Mouse (Mus musculus) lung, postnatal 0 days (tissue): Measurements from ENCODE around the gene Ell. TPM values are rescaled to one million over a fixed set of nuclear protein-coding genes. Genes with fewer than 3 reads are reported as not detected.
"Not testable (repeated sequence)": the region's sequence is repeated elsewhere in the genome, so short reads cannot be mapped to it uniquely, and the experiment has no call there.

Experiments used
- ATAC-seq: fragments of 200-750 bp; cut with Nextera tagmentation; 2 replicates; pipeline ENCODE4 v1.8.0; 2017; ENCODE audit warnings: moderate library complexity
- DNase-seq: peaks from one replicate; pipeline ENCODE4 v3.0.0-alpha.2; 2016; ENCODE audit warnings: low spot score
- H3K27ac ChIP-seq: fragments of 300-500 bp; sonication (generic); 2 replicates; pipeline ENCODE4 v1.5.1; 2014; ENCODE audit warnings: antibody characterized with exemption, mild to moderate bottlenecking, low read length, mixed read lengths
- H3K27me3 ChIP-seq: fragments of 300-500 bp; sonication (generic); replicated peaks from 2 replicates; pipeline ENCODE4 v1.6.1; 2014; ENCODE audit warnings: low read length, mixed read lengths; ENCODE audit not compliant: insufficient read depth
- H3K36me3 ChIP-seq: fragments of 300-500 bp; sonication (generic); 2 replicates; pipeline ENCODE4 v1.6.1; 2014; ENCODE audit warnings: low read length, mixed read lengths; ENCODE audit not compliant: insufficient read depth
- H3K4me1 ChIP-seq: fragments of 300-500 bp; sonication (generic); 2 replicates; pipeline ENCODE4 v1.6.1; 2014; ENCODE audit warnings: antibody characterized with exemption, low read depth, low read length, mixed read lengths; ENCODE audit not compliant: insufficient read depth
- H3K4me2 ChIP-seq: fragments of 300-500 bp; sonication (generic); replicated peaks from 2 replicates; pipeline ENCODE4 v1.6.1; 2014; ENCODE audit warnings: low read depth, mild to moderate bottlenecking, low read length, moderate library complexity, mixed read lengths
- H3K4me3 ChIP-seq: fragments of 300-500 bp; sonication (generic); 2 replicates; pipeline ENCODE4 v1.5.1; 2014; ENCODE audit warnings: low read depth, low read length
- H3K9ac ChIP-seq: fragments of 300-500 bp; sonication (generic); replicated peaks from 2 replicates; pipeline ENCODE4 v1.6.1; 2014; ENCODE audit warnings: low read depth, mild to moderate bottlenecking
- H3K9me3 ChIP-seq: fragments of 300-500 bp; sonication (generic); 2 replicates; pipeline ENCODE4 v1.6.1; 2016; ENCODE audit warnings: low read length, mixed read lengths
- CTCF ChIP-seq: IDR thresholded peaks from 2 replicates; pipeline ENCODE4 v1.5.1; 2016; ENCODE audit warnings: antibody characterized with exemption, mild to moderate bottlenecking
- EP300 ChIP-seq: IDR thresholded peaks from 2 replicates; pipeline ENCODE4 v1.6.1; 2016; ENCODE audit warnings: antibody characterized with exemption, mild to moderate bottlenecking, control low read depth
- WGBS: fragments of 180-500 bp; shearing (Covaris S2); extraction: QIAGEN DNeasy Blood & Tissue Kit; methylation state at CpG from one replicate; pipeline ENCODE4 v1.1.7; 2014; 5-methylcytosine and 5-hydroxymethylcytosine counted together
- polyA plus RNA-seq: library from polyadenylated mRNA; unstranded; fragments of >200 nt; fragmentation: Nextera tagmentation; extraction: Ambion mirVana; gene quantifications from 2 replicates; pipeline ENCODE4 v1.2.1, GENCODE M21; 2015

Gene Ell
- polyA plus RNA-seq, 1 experiment from 2014 or later = 13.0 TPM

DNA sequence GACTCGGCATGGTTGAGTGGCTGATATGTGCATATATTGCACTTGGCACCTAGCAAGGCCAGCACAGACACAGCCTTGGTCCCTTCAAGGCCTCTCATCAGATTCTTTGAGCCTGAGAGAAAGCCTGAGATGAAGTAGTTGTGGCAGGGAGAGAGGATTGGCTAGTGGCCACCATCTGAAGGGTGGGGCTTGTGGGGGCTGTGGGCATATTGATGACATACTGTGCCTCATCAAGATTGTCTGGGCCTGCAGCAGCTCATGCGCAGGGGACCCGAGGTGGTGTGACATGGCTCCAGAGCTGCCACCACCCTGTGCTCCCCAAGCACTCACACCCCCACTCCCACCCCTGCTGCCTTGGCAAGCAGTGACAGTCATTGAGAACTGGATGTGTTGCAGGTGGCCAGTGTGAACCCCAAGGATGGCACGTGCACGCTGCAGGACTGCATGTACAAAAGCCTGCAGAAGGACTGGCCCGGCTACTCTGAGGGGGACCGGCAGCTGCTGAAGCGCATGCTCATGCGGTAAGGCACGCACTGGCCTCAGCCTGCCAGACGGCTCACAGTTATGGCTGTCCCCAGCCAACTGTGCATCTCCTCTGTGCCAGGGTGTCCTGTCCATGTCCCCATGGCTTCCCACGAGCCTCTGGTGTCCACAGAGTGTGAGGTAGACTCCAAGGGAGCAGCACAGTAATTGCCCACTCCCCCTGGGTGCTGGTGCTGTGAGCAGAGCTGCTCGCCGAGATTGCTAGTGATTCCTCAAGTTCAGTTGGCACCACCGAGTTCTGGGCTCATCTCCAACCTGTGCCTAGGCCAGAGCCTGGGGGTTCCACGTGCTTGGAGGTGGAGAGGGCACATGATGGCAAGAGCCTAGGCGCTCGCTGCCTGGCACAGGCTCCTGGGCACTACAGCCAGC, 44.5 kb downstream of the Ell start:
- H3K27me3 ChIP-seq = no peaks in the 10 kb centered on the region
- no peak overlapping the region for H3K27ac ChIP-seq
- no peak overlapping the region for H3K4me3 ChIP-seq
- WGBS = 90% methylated on average over 18 of the region's 18 CpGs
- H3K36me3 ChIP-seq = peaks cover 34% of the 10 kb centered on the region
- no peaks in the 10 kb centered on the region for H3K9me3 ChIP-seq
- H3K4me2 ChIP-seq = no peak overlapping the region
- TF ChIP-seq CTCF (no peak), EP300 (no peak)
- DNase-seq (no peak), ATAC-seq (no peak)
- H3K4me1 ChIP-seq = no peaks in the 10 kb centered on the region
- no peak overlapping the region for H3K9ac ChIP-seq

DNA sequence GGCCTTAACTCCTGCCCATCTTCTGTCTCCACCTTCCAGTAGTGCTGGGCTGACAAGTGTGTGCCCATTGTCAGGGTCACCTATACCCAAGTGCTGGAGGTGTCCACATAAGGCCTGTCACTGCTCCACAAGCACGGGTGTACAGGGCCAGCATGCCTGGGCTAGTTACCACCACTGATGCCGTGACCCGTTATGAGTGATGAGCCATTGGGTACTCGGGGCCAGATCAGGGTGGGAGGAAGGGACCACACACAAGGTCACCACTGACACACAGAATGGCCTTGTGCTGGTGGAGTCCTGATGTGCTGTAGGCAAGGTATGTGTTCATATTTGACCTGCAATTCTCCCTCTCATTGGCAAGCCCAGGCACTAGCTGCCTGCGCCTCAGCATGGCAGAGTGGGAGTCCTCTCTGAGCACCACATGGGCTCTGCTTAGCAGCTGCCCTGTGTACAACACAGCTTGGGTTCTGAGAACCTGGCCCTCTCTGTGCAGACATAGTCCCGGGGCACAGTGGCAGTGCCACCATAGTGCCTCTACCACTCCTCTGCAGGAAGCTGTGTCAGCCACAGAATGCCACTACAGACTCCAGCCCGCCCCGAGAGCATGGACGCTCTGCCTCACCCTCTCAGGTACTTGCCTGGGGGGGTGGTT, 45.5 kb downstream of the Ell start:
- H3K27ac ChIP-seq = no peak overlapping the region
- WGBS = 88% methylated on average over 9 of the region's 9 CpGs
- peaks cover 30% of the 10 kb centered on the region for H3K36me3 ChIP-seq
- no peak overlapping the region for H3K9ac ChIP-seq
- 0 out of 2 replicates have a peak, but pooled peaks have one; percentile 7 for ATAC-seq
- H3K4me1 ChIP-seq = no peaks in the 10 kb centered on the region
- H3K9me3 ChIP-seq = no peaks in the 10 kb centered on the region
- no peak overlapping the region for H3K4me3 ChIP-seq
- TF ChIP-seq EP300 (no peak), CTCF (no peak)
- no peak overlapping the region for H3K4me2 ChIP-seq
- no peaks in the 10 kb centered on the region for H3K27me3 ChIP-seq
- no peak for DNase-seq

DNA sequence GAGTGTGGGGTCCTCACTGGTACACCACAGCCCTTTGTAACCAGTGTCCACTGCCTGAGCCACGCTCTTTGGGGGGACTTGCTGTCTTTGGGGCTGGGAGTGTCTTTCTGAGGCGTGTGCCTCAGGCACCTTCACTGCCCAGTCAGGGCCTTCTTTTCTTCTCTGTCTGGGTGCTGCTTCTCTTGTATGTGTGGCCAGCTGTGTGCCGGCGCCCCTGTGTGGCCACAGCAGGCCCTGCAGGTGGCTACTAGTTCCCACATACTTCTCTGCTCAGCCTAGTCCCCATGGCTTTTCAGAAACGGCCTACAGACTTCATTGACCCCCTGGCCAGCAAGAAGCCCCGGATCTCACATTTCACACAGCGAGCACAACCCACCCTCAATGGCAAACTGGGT, 46.0 kb downstream of the Ell start:
- Histone ChIP-seq H3K36me3 (peaks cover 26% of the 10 kb centered on the region), H3K4me1 (no peaks in the 10 kb centered on the region), H3K27ac (no peak overlapping the region), H3K27me3 (no peaks in the 10 kb centered on the region), H3K4me3 (no peak overlapping the region), H3K9me3 (no peaks in the 10 kb centered on the region), H3K9ac (no peak overlapping the region), H3K4me2 (no peak overlapping the region)
- WGBS = 48% methylated on average over 7 of the region's 7 CpGs
- TF ChIP-seq CTCF (peak; percentile 88), EP300 (no peak)
- DNase-seq = peak; percentile 76
- ATAC-seq = peak; percentile 81

DNA sequence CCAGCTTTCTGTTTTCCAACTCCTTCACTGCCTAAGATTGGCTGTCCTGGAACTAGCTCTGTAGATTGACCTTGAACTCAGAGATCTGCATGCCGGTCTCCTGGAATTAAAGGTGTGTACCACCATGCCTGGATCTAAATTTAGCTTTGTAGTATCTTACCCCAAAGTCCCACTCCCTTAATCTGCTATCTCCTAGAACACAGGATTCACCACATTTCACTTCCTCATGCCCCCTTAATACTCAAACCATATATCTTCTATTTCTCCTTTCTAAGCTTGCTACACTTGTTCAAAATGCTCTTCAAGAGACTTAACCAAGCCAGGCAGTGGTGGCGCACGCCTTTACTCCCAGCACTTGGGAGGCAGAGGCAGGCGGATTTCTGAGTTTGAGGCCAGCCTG, 48.7 kb downstream of the Ell start:
- not testable (repeated sequence) for H3K9me3 ChIP-seq, H3K27me3 ChIP-seq, ATAC-seq, H3K4me1 ChIP-seq, DNase-seq, H3K4me2 ChIP-seq, H3K9ac ChIP-seq, H3K27ac ChIP-seq, H3K4me3 ChIP-seq
- 93% methylated on average over 4 of the region's 4 CpGs for WGBS
- H3K36me3 ChIP-seq = peaks cover 12% of the 10 kb centered on the region

DNA sequence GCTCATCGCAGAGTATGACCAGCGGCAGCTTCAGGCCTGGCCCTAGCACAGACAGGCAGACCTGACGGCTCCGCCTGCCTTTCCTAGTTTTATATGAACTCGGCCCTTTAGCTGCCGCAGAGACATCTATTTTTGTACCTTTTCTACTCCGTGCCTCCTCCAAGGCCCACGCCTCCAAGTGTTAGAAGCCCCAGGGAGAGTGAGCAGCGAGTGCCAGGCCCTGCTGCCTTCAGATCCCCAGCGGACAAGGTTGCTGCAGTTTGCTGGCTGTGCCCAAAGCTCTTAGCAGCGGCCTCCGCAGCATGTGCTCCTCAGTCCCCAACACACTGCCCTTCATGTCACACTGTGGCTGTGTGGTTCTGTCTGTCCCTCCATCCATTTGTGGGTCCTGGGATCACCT, 52.3 kb downstream of the Ell start:
- no peaks in the 10 kb centered on the region for H3K9me3 ChIP-seq
- WGBS = 88% methylated on average over 12 of the region's 12 CpGs
- peaks cover 2% of the 10 kb centered on the region; the same call in 1 of the 2 replicates for H3K36me3 ChIP-seq
- H3K27ac ChIP-seq = no peak overlapping the region
- no peak overlapping the region for H3K4me2 ChIP-seq
- H3K9ac ChIP-seq = no peak overlapping the region
- DNase-seq (no peak), ATAC-seq (no peak)
- no peak overlapping the region for H3K4me3 ChIP-seq
- TF ChIP-seq EP300 (no peak), CTCF (no peak)
- H3K4me1 ChIP-seq = peaks cover 12% of the 10 kb centered on the region
- H3K27me3 ChIP-seq = no peaks in the 10 kb centered on the region

DNA sequence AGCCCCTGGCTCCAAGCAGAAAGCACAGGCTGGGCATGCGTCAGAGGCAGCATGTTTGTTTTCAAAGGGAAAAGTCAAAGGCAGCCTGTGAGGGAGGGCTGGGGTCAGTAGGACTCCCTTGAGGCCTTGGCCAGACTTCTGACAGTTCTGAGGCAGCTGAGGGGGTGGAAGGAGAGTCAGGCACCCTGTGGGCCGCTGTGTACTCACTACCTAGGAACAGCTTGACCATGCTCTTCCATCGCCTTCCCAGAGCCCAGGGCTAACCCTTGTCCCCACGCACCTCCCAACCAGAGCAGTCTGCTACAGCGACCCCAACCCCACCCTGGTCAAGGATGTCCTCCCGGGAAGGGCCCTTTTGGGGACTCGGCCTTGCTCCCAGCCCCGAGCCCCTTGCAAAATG, 53.9 kb downstream of the Ell start:
- no peaks in the 10 kb centered on the region for H3K27me3 ChIP-seq
- H3K9ac ChIP-seq = no peak overlapping the region
- 0 out of 2 replicates have a peak overlapping the region, but pooled peaks have one; percentile 98 for H3K4me2 ChIP-seq
- no peak for TF ChIP-seq EP300
- no peak for TF ChIP-seq CTCF
- WGBS = 42% methylated on average over 8 of the region's 8 CpGs
- H3K4me3 ChIP-seq = no peak overlapping the region
- no peak for ATAC-seq
- peaks cover 12% of the 10 kb centered on the region for H3K4me1 ChIP-seq
- peak; percentile 45 for DNase-seq
- H3K36me3 ChIP-seq = no peaks in the 10 kb centered on the region
- H3K27ac ChIP-seq = peak overlapping the region; percentile 71; the same call in 1 of the 2 replicates
- no peaks in the 10 kb centered on the region for H3K9me3 ChIP-seq
